Mouse (Mus musculus) embryonic facial prominence, embryonic 15.5 days (tissue): ENCODE data around the gene Notch4. TPM values are rescaled to one million over a fixed set of nuclear protein-coding genes. Genes with fewer than 3 reads are reported as not detected.

Experiments
- polyA plus RNA-seq: library from polyadenylated mRNA; unstranded; fragments of >200 nt; fragmentation: Nextera tagmentation; extraction: Ambion mirVana; gene quantifications from 2 replicates; pipeline ENCODE4 v1.2.1, GENCODE M21; 2015

Gene Notch4
- polyA plus RNA-seq, 1 experiment from 2014 or later: 6.5 TPM

Other genes with a start within 250 kb of the Notch4 start
- gene H2-Eb2, start 238.6 kb upstream of the Notch4 start, polyA plus RNA-seq: not detected in 2 replicates
- gene Btnl2, start 209.4 kb upstream of the Notch4 start, polyA plus RNA-seq: 0.24 and 0.30 TPM in 2 replicates
- 0.08 TPM in 1 of 2 replicates, not detected in the other for gene Btnl1, start 187.1 kb upstream of the Notch4 start, polyA plus RNA-seq
- gene BC051142, start 165.4 kb upstream of the Notch4 start, polyA plus RNA-seq: 0.45 and 0.51 TPM in 2 replicates
- gene Btnl4, start 87.0 kb upstream of the Notch4 start, polyA plus RNA-seq: not detected in 2 replicates
- not detected in 2 replicates for gene Btnl6, start 46.9 kb upstream of the Notch4 start, polyA plus RNA-seq
- gene Gpsm3, start 25.5 kb downstream of the Notch4 start, polyA plus RNA-seq: 8.5 and 9.7 TPM in 2 replicates
- gene Pbx2, start 27.0 kb downstream of the Notch4 start, polyA plus RNA-seq: 11.0 and 13.3 TPM in 2 replicates
- 3.3 and 3.7 TPM in 2 replicates for gene Ager, start 33.6 kb downstream of the Notch4 start, polyA plus RNA-seq
- 117 and 119 TPM in 2 replicates for gene Rnf5, start 39.4 kb downstream of the Notch4 start, polyA plus RNA-seq
- 57.6 and 61.2 TPM in 2 replicates for gene Agpat1, start 40.0 kb downstream of the Notch4 start, polyA plus RNA-seq
- gene Egfl8, start 51.7 kb downstream of the Notch4 start, polyA plus RNA-seq: 11.2 and 13.2 TPM in 2 replicates
- 27.5 and 28.3 TPM in 2 replicates for gene Ppt2, start 64.2 kb downstream of the Notch4 start, polyA plus RNA-seq
- gene Prrt1, start 65.3 kb downstream of the Notch4 start, polyA plus RNA-seq: 1.3 and 1.5 TPM in 2 replicates
- 16.2 and 16.8 TPM in 2 replicates for gene Fkbpl, start 80.5 kb downstream of the Notch4 start, polyA plus RNA-seq
- 88.8 and 94.7 TPM in 2 replicates for gene Atf6b, start 82.9 kb downstream of the Notch4 start, polyA plus RNA-seq
- gene Tnxb, start 106.3 kb downstream of the Notch4 start, polyA plus RNA-seq: 0.48 and 0.87 TPM in 2 replicates
- 1.4 and 2.1 TPM in 2 replicates for gene C4b, start 179.6 kb downstream of the Notch4 start, polyA plus RNA-seq
- 0.12 TPM in 1 of 2 replicates, not detected in the other for gene Cyp21a1, start 240.3 kb downstream of the Notch4 start, polyA plus RNA-seq